ENCODE assay signal across 17 mouse cellular contexts in genomic region chr15:6323577-6323976, GRCm38 (mm10). TPM values are rescaled to one million over a fixed set of nuclear protein-coding genes. Genes with fewer than 3 reads are reported as not detected.
DNase-seq lines count a peak whose midpoint lies in the region; ATAC-seq lines count a peak whose summit lies in the region.
"Had no signal": no experiment of that assay in that cellular context is flagged by ENCODE, and none has a peak within 500 bp of the region (broad histone marks: within the 10 kb centered on the region; RNA-seq: fewer than 3 reads in every experiment).

No protein-coding gene starts in this region.

- H3K4me3 ChIP-seq in midbrain, embryonic 11.5 days (ENCODE audit: low read depth, low read length) = no peak overlapping the region
- no peak overlapping the region for H3K4me3 ChIP-seq in midbrain, embryonic 15.5 days
- H3K4me3 ChIP-seq: gastrocnemius, adult 2 months; left cerebral cortex, adult 2 months; neural tube, embryonic 13.5 days had no signal

- H3K27ac ChIP-seq in midbrain, embryonic 11.5 days (ENCODE audit: low read depth, low read length) = no peak overlapping the region
- no peak overlapping the region for H3K27ac ChIP-seq in midbrain, embryonic 15.5 days
- H3K27ac ChIP-seq: gastrocnemius, adult 2 months; left cerebral cortex, adult 2 months; macrophage; neural tube, embryonic 13.5 days had no signal

- 91% methylated on average over 7 of the region's 7 CpGs for WGBS in midbrain, embryonic 11.5 days
- WGBS in midbrain, embryonic 15.5 days = 80% methylated on average over 7 of the region's 7 CpGs

- no peaks in the 10 kb centered on the region for H3K27me3 ChIP-seq in midbrain, embryonic 11.5 days (ENCODE audit: control insufficient read depth, insufficient read depth, low read length)
- H3K27me3 ChIP-seq in midbrain, embryonic 15.5 days (replicated peaks) = no peaks in the 10 kb centered on the region
- H3K27me3 ChIP-seq: neural tube, embryonic 13.5 days had no signal

- peak; percentile 12 to 18 for DNase-seq in frontal cortex, postnatal 36 days (ENCODE audit: low spot score in 2 of 2)
- no peak for DNase-seq in frontal cortex, postnatal 10 days (ENCODE audit: low spot score in 2 of 2)
- DNase-seq in midbrain, embryonic 11.5 days (ENCODE audit: low spot score, missing footprints) = peak; percentile 33
- DNase-seq in layer of hippocampus, adult 18-20 months (ENCODE audit: low spot score in 2 of 2) = peak; percentile 54 to 65
- peak; percentile 18 for DNase-seq in telencephalon, adult 2 months (ENCODE audit: low read depth, low spot score)
- no peak for DNase-seq in embryo, embryonic 10 days (ENCODE audit: low spot score)
- DNase-seq: adrenal gland, postnatal 36 days; cerebellum, adult 11-12 months; gastrocnemius, adult 2 months; heart, postnatal 14 days; liver had no signal

- no peaks in the 10 kb centered on the region for H3K9me3 ChIP-seq in midbrain, embryonic 11.5 days (ENCODE audit: control insufficient read depth, low read length)
- H3K9me3 ChIP-seq in midbrain, embryonic 15.5 days = no peaks in the 10 kb centered on the region
- H3K9me3 ChIP-seq: neural tube, embryonic 13.5 days had no signal

- no peaks in the 10 kb centered on the region for H3K4me1 ChIP-seq in midbrain, embryonic 11.5 days (ENCODE audit: control insufficient read depth, insufficient read depth, low read length)
- H3K4me1 ChIP-seq in midbrain, embryonic 15.5 days = no peaks in the 10 kb centered on the region
- H3K4me1 ChIP-seq: neural tube, embryonic 13.5 days had no signal

- no peak overlapping the region for H3K9ac ChIP-seq in midbrain, embryonic 11.5 days (ENCODE audit: low read length)
- H3K9ac ChIP-seq in midbrain, embryonic 15.5 days = no peak overlapping the region
- H3K9ac ChIP-seq: neural tube, embryonic 13.5 days had no signal

- ATAC-seq in midbrain, embryonic 11.5 days (ENCODE audit: low FRiP score) = no peak
- no peak for ATAC-seq in midbrain, embryonic 15.5 days (replicated peaks)
- ATAC-seq: inflammation-experienced regulatory T-cells, adult 6 months; midbrain, embryonic 16.5 days had no signal

- H3K36me3 ChIP-seq in midbrain, embryonic 11.5 days (ENCODE audit: control insufficient read depth, insufficient read depth, low read length) = no peaks in the 10 kb centered on the region
- no peaks in the 10 kb centered on the region for H3K36me3 ChIP-seq in midbrain, embryonic 15.5 days (replicated peaks)
- H3K36me3 ChIP-seq: neural tube, embryonic 13.5 days had no signal

- no peak overlapping the region for H3K4me2 ChIP-seq in midbrain, embryonic 11.5 days
- no peak overlapping the region for H3K4me2 ChIP-seq in midbrain, embryonic 15.5 days
- H3K4me2 ChIP-seq: neural tube, embryonic 13.5 days had no signal

RNA-seq across cellular contexts. Expression of gene Dab2, which starts 24.0 kb away (rescaled TPM):
- polyA plus RNA-seq in midbrain, embryonic 11.5 days (2014; fragmentation: Nextera tagmentation; extraction: Ambion mirVana) = 62.1 and 85.2 TPM in 2 replicates
- polyA plus RNA-seq in midbrain, embryonic 15.5 days (2015; fragmentation: Nextera tagmentation; extraction: Ambion mirVana) = 20.3 and 21.2 TPM in 2 replicates
- 1 to 10 TPM; 5.8 to 7.1 TPM for total RNA-seq in layer of hippocampus, adult 18-20 months (2021)

Comparison
In these comparisons a context has a peak if more than half of its experiments do, and no peak if none do; other contexts are left out.
1. DNase-seq: peak in frontal cortex, postnatal 36 days (2 of 2), midbrain, embryonic 11.5 days (single experiment), layer of hippocampus, adult 18-20 months (2 of 2) and telencephalon, adult 2 months (single experiment); none in frontal cortex, postnatal 10 days (0 of 2) and embryo, embryonic 10 days (single experiment).